Mouse (Mus musculus) bone marrow, adult 2 months (tissue): ENCODE measurements around the gene Gm20390.

Experiments
- CTCF ChIP-seq: fragments of 200-500 bp; IDR thresholded peaks from 2 replicates; pipeline ENCODE4 v1.5.1; 2011; ENCODE audit warnings: low read length, control low read depth; ENCODE audit not compliant: control insufficient read depth, insufficient read depth
- POLR2A ChIP-seq: fragments of 200-500 bp; IDR thresholded peaks from 2 replicates; pipeline ENCODE4 v1.6.1; 2011; ENCODE audit warnings: low read depth, mild to moderate bottlenecking, control low read depth, low read length, borderline replicate concordance; ENCODE audit not compliant: control insufficient read depth

DNA sequence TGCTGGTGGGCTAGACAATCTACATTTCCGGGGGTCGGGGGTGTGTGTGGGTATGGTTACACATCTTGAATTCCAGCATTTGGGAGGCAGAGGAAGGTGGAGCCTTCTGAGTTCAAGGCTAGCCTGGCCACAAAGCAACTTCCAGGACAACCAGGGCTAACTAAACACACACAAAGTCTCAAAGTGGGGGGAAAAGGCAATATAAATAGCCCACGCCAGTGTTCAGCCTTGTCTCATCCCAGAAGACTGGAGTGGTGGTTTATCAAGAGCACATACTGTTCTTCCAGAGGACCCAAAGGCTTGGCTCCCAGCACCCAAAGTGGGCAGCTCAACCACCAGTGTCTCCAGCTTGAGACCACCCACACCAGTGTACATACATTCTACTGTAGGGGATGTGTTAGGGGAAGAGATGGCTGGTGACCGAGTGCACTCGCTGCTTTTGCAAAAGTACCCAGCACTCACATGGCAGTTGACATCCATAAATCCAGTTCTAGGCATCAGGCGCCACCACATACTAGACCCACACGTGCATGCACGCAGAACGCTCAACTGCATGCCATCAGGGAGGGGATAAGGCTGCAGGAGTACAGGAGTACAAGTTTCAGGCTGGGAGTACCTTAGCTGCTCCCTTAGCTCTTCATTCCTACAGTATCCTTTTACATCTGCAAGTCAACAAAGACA, 19.1 kb downstream of the Gm20390 start:
- TF ChIP-seq CTCF (no peak), POLR2A (no peak)
